Mouse (Mus musculus): Measurements from ENCODE around the gene Cep112. TPM values are rescaled to one million over a fixed set of nuclear protein-coding genes. Genes with fewer than 3 reads are reported as not detected.

Cep112 gene
- polyA plus RNA-seq, 1 experiment from 2014 or later = 17.4 TPM

- Histone ChIP-seq H3K36me3 (ENCODE audit: control insufficient read depth, insufficient read depth, low read length) (0 out of 2 replicates have a peak, but pooled peaks cover 3% of the 10 kb centered on the region), H3K27me3 (replicated peaks; ENCODE audit: control insufficient read depth, insufficient read depth, low read length) (no peaks in the 10 kb centered on the region), H3K27ac (replicated peaks; ENCODE audit: low read depth, low read length) (no peak overlapping the region), H3K9me3 (ENCODE audit: control insufficient read depth, low read length) (no peaks in the 10 kb centered on the region), H3K4me2 (ENCODE audit: low read depth, low read length) (no peak overlapping the region), H3K4me3 (ENCODE audit: low read depth, low read length) (no peak overlapping the region), H3K9ac (ENCODE audit: low read depth, low read length) (no peak overlapping the region), H3K4me1 (ENCODE audit: control insufficient read depth, insufficient read depth, low read length) (0 out of 2 replicates have a peak, but pooled peaks cover 5% of the 10 kb centered on the region)
- WGBS = 88% methylated on average over 3 of the region's 3 CpGs
- no peak for DNase-seq (ENCODE audit: low spot score)
- ATAC-seq (ENCODE audit: low read depth) = no peak
Measured at GRCm38 (mm10) chr11:108534014-108534413, 109.0 kb downstream of the Cep112 start.

DNA sequence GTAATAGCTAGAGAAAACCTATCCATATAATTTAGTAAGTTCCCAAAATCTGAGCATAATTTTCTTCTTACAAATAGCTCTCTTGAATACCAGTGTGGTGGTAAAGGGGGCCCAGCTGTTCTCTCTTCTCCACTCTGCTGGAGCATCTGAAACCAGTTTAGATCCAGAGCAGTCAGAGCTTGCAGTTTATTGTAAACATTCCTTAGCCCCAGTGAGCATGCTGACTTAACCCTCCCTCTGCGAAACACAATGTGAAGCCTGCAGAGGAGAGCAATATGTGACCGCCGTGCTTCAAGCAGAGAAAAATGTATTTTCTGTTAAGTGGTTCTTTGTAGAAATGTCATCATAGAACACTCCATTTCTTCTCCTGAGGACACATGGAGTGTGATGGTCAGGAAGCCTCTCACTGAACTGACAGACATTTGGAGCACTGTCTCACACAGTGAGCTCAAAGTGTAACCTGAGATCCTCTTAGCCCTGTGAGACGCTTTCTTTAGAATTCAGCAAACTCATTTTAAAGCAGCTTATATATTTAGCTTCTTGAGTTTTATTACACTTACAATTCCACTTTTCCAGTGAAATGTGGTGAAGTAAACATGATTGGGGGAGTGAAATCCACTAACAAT is 128.1 kb downstream of the Cep112 start:
- 5% methylated on average over 4 of the region's 4 CpGs for WGBS
- ATAC-seq (ENCODE audit: low read depth) (peak; percentile 79; the same call in 1 of the 2 replicates), DNase-seq (ENCODE audit: low spot score) (peak; percentile 85)

DNA sequence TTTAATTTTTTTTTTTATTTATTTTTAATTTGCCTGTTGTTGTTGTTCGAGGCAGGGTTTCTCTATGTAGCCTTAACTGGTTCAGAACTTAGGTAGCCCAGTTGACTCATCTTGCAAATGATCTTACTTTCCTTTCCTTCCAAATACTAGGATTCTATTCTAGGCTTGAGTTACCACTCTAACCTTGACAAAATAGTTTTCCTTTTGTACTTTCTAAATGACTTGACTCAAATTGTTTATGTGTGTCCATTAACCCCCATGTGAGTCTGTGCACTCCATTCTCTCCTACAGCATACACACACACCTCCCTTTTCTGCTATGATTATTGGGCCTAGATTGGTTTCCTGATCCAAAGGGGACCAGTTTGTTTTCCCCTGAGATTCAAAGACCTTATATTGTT is 128.9 kb downstream of the Cep112 start:
- Histone ChIP-seq H3K27ac (replicated peaks; ENCODE audit: low read depth, low read length) (no peak overlapping the region; the same call in 1 of the 2 replicates), H3K4me1 (ENCODE audit: control insufficient read depth, insufficient read depth, low read length) (peaks cover 3% of the 10 kb centered on the region; the same call in 1 of the 2 replicates), H3K9ac (ENCODE audit: low read depth, low read length) (no peak overlapping the region), H3K4me3 (ENCODE audit: low read depth, low read length) (no peak overlapping the region), H3K36me3 (ENCODE audit: control insufficient read depth, insufficient read depth, low read length) (no peaks in the 10 kb centered on the region), H3K9me3 (ENCODE audit: control insufficient read depth, low read length) (no peaks in the 10 kb centered on the region), H3K27me3 (replicated peaks; ENCODE audit: control insufficient read depth, insufficient read depth, low read length) (no peaks in the 10 kb centered on the region), H3K4me2 (ENCODE audit: low read depth, low read length) (no peak overlapping the region)
- ATAC-seq (ENCODE audit: low read depth) (no peak), DNase-seq (ENCODE audit: low spot score) (no peak)
- WGBS = 76% methylated on average over 1 of the region's 1 CpGs

More for the DNA sequence above, 128.1 kb downstream of the Cep112 start:
- Histone ChIP-seq H3K36me3 (ENCODE audit: control insufficient read depth, insufficient read depth, low read length) (no peaks in the 10 kb centered on the region), H3K4me1 (ENCODE audit: control insufficient read depth, insufficient read depth, low read length) (peaks cover 3% of the 10 kb centered on the region; the same call in 1 of the 2 replicates), H3K27me3 (replicated peaks; ENCODE audit: control insufficient read depth, insufficient read depth, low read length) (no peaks in the 10 kb centered on the region), H3K9me3 (ENCODE audit: control insufficient read depth, low read length) (no peaks in the 10 kb centered on the region), H3K9ac (ENCODE audit: low read depth, low read length) (no peak overlapping the region), H3K4me3 (ENCODE audit: low read depth, low read length) (no peak overlapping the region), H3K27ac (replicated peaks; ENCODE audit: low read depth, low read length) (peak overlapping the region; percentile 56; the same call in 1 of the 2 replicates), H3K4me2 (ENCODE audit: low read depth, low read length) (peak overlapping the region; percentile 3)

GRCm38 (mm10) chr11:108558544-108558943 is 133.6 kb downstream of the Cep112 start:
- no peak overlapping the region for H3K9ac ChIP-seq (ENCODE audit: low read depth, low read length)
- no peak overlapping the region for H3K4me2 ChIP-seq (ENCODE audit: low read depth, low read length)
- WGBS = 58% methylated on average over 4 of the region's 4 CpGs
- no peaks in the 10 kb centered on the region for H3K4me1 ChIP-seq (ENCODE audit: control insufficient read depth, insufficient read depth, low read length)
- no peaks in the 10 kb centered on the region for H3K9me3 ChIP-seq (ENCODE audit: control insufficient read depth, low read length)
- H3K4me3 ChIP-seq (ENCODE audit: low read depth, low read length) = no peak overlapping the region
- no peak overlapping the region for H3K27ac ChIP-seq (replicated peaks; ENCODE audit: low read depth, low read length)
- H3K27me3 ChIP-seq (replicated peaks; ENCODE audit: control insufficient read depth, insufficient read depth, low read length) = no peaks in the 10 kb centered on the region
- DNase-seq (ENCODE audit: low spot score) (no peak), ATAC-seq (ENCODE audit: low read depth) (no peak)
- no peaks in the 10 kb centered on the region for H3K36me3 ChIP-seq (ENCODE audit: control insufficient read depth, insufficient read depth, low read length)

- no peaks in the 10 kb centered on the region for H3K9me3 ChIP-seq (ENCODE audit: control insufficient read depth, low read length)
- no peak for ATAC-seq (ENCODE audit: low read depth)
- no peak overlapping the region for H3K4me2 ChIP-seq (ENCODE audit: low read depth, low read length)
Measured at GRCm38 (mm10) chr11:108559506-108559905, 134.5 kb downstream of the Cep112 start.

GRCm38 (mm10) chr11:108562076-108562475 is 137.1 kb downstream of the Cep112 start:
- 49% methylated on average over 5 of the region's 5 CpGs for WGBS
- Histone ChIP-seq H3K9ac (ENCODE audit: low read depth, low read length) (no peak overlapping the region), H3K36me3 (ENCODE audit: control insufficient read depth, insufficient read depth, low read length) (no peaks in the 10 kb centered on the region), H3K27me3 (replicated peaks; ENCODE audit: control insufficient read depth, insufficient read depth, low read length) (no peaks in the 10 kb centered on the region), H3K27ac (replicated peaks; ENCODE audit: low read depth, low read length) (no peak overlapping the region), H3K4me1 (ENCODE audit: control insufficient read depth, insufficient read depth, low read length) (no peaks in the 10 kb centered on the region), H3K9me3 (ENCODE audit: control insufficient read depth, low read length) (no peaks in the 10 kb centered on the region), H3K4me2 (ENCODE audit: low read depth, low read length) (no peak overlapping the region), H3K4me3 (ENCODE audit: low read depth, low read length) (no peak overlapping the region)
- DNase-seq (ENCODE audit: low spot score) (peak; percentile 66), ATAC-seq (ENCODE audit: low read depth) (no peak)

More at GRCm38 (mm10) chr11:108559506-108559905, 134.5 kb downstream of the Cep112 start:
- Histone ChIP-seq H3K9ac (ENCODE audit: low read depth, low read length) (no peak overlapping the region), H3K4me1 (ENCODE audit: control insufficient read depth, insufficient read depth, low read length) (no peaks in the 10 kb centered on the region), H3K27ac (replicated peaks; ENCODE audit: low read depth, low read length) (no peak overlapping the region), H3K36me3 (ENCODE audit: control insufficient read depth, insufficient read depth, low read length) (no peaks in the 10 kb centered on the region), H3K4me3 (ENCODE audit: low read depth, low read length) (no peak overlapping the region), H3K27me3 (replicated peaks; ENCODE audit: control insufficient read depth, insufficient read depth, low read length) (no peaks in the 10 kb centered on the region)
- DNase-seq (ENCODE audit: low spot score) = no peak

- H3K27ac ChIP-seq (replicated peaks; ENCODE audit: low read depth, low read length) = no peak overlapping the region
- H3K27me3 ChIP-seq (replicated peaks; ENCODE audit: control insufficient read depth, insufficient read depth, low read length) = no peaks in the 10 kb centered on the region
- WGBS = 20% methylated on average over 7 of the region's 7 CpGs
- no peak for ATAC-seq (ENCODE audit: low read depth)
- H3K9me3 ChIP-seq (ENCODE audit: control insufficient read depth, low read length) = no peaks in the 10 kb centered on the region
- H3K4me1 ChIP-seq (ENCODE audit: control insufficient read depth, insufficient read depth, low read length) = no peaks in the 10 kb centered on the region; the same call in 1 of the 2 replicates
- no peak overlapping the region for H3K9ac ChIP-seq (ENCODE audit: low read depth, low read length)
- no peak overlapping the region for H3K4me3 ChIP-seq (ENCODE audit: low read depth, low read length)
- peak; percentile 15 for DNase-seq (ENCODE audit: low spot score)
- H3K36me3 ChIP-seq (ENCODE audit: control insufficient read depth, insufficient read depth, low read length) = no peaks in the 10 kb centered on the region
- no peak overlapping the region for H3K4me2 ChIP-seq (ENCODE audit: low read depth, low read length)
Measured at GRCm38 (mm10) chr11:108586551-108587184, 161.7 kb downstream of the Cep112 start.

GRCm38 (mm10) chr11:108593207-108593958 is 168.4 kb downstream of the Cep112 start:
- H3K4me3 ChIP-seq (ENCODE audit: low read depth, low read length) = no peak overlapping the region
- no peaks in the 10 kb centered on the region for H3K27me3 ChIP-seq (replicated peaks; ENCODE audit: control insufficient read depth, insufficient read depth, low read length)
- H3K4me1 ChIP-seq (ENCODE audit: control insufficient read depth, insufficient read depth, low read length) = no peaks in the 10 kb centered on the region
- 57% methylated on average over 5 of the region's 5 CpGs for WGBS
- ATAC-seq (ENCODE audit: low read depth) (no peak), DNase-seq (ENCODE audit: low spot score) (no peak)
- H3K36me3 ChIP-seq (ENCODE audit: control insufficient read depth, insufficient read depth, low read length) = no peaks in the 10 kb centered on the region
- H3K9me3 ChIP-seq (ENCODE audit: control insufficient read depth, low read length) = no peaks in the 10 kb centered on the region
- no peak overlapping the region for H3K27ac ChIP-seq (replicated peaks; ENCODE audit: low read depth, low read length)
- no peak overlapping the region for H3K9ac ChIP-seq (ENCODE audit: low read depth, low read length)
- H3K4me2 ChIP-seq (ENCODE audit: low read depth, low read length) = no peak overlapping the region

Data from embryonic facial prominence, embryonic 14.5 days (tissue).